Mouse (Mus musculus) cerebellum, adult 2 months (tissue): ENCODE results near the gene Mpnd.

Experiments used
- CTCF ChIP-seq: fragments of 200-500 bp; IDR thresholded peaks from 2 replicates; pipeline ENCODE4 v1.5.1; 2011; ENCODE audit warnings: low read depth, mild to moderate bottlenecking, control low read depth, low read length, moderate library complexity, borderline replicate concordance; ENCODE audit not compliant: insufficient read depth
- POLR2A ChIP-seq: fragments of 200-500 bp; IDR thresholded peaks from 2 replicates; pipeline ENCODE4 v1.6.1; 2011; ENCODE audit warnings: low read length, control low read depth, borderline replicate concordance; ENCODE audit not compliant: insufficient read depth

GRCm38 (mm10) chr17:56020400-56021084, 15.0 kb downstream of the Mpnd start:
- no peak for TF ChIP-seq CTCF
- no peak for TF ChIP-seq POLR2A
